Mouse (Mus musculus): ENCODE measurements around the gene 1700025G04Rik.

GRCm38 (mm10) chr1:151999424-151999842, 90.5 kb downstream of the 1700025G04Rik start:
- TF ChIP-seq EP300 (IDR thresholded peaks at IDR 0.05; ENCODE audit: low read depth) (no peak), CTCF (IDR thresholded peaks at IDR 0.05; ENCODE audit: low read depth) (no peak)

Data from heart, postnatal 0 days (tissue).